Mouse (Mus musculus) MEL (cell line): Measurements from ENCODE around the gene Zfp598. TPM values are rescaled to one million over a fixed set of nuclear protein-coding genes. Genes with fewer than 3 reads are reported as not detected.
A peak's percentile ranks its signal among the peaks of the same experiment; 100 is the strongest.

Experiments used
- DNase-seq: peaks from one replicate; pipeline ENCODE4 v3.0.0; 2011; ENCODE audit warnings: low read depth, low spot score
- H3K27ac ChIP-seq: 2 replicates; pipeline ENCODE4 v1.5.1; 2012; ENCODE audit warnings: low read depth, mild to moderate bottlenecking, control low read depth, low read length, moderate library complexity; ENCODE audit not compliant: control insufficient read depth
- H3K27me3 ChIP-seq, 2 experiments: fragments of 150-350 bp in 1 of 2; sonication (generic) in 1 of 2; 2 replicates each; pipeline ENCODE4 v1.6.1; 2012; ENCODE audit warnings: low read length in 2 of 2, mild to moderate bottlenecking in 2 of 2, improper control_type of control experiment in 1 of 2, moderate library complexity in 1 of 2; ENCODE audit not compliant: insufficient read depth in 2 of 2, control insufficient read depth in 1 of 2
- H3K36me3 ChIP-seq, 2 experiments: 2 replicates each; pipeline ENCODE4 v1.6.1; 2012 to 2014; ENCODE audit warnings: low read length in 2 of 2, improper control_type of control experiment in 1 of 2, inconsistent platforms in 1 of 2, mild to moderate bottlenecking in 1 of 2; ENCODE audit not compliant: insufficient read depth in 2 of 2, control insufficient read depth in 1 of 2
- H3K4me1 ChIP-seq, 2 experiments: fragments of 150-350 bp in 1 of 2; sonication (generic) in 1 of 2; 2 replicates each; pipeline ENCODE4 v1.6.1; 2012; ENCODE audit warnings: low read length in 2 of 2, improper control_type of control experiment in 1 of 2, mild to moderate bottlenecking in 1 of 2; ENCODE audit not compliant: insufficient read depth in 2 of 2, control insufficient read depth in 1 of 2
- H3K4me3 ChIP-seq, 2 experiments: fragments of 150-350 bp in 1 of 2; sonication (generic) in 1 of 2; 2 replicates each; pipeline ENCODE4 v1.5.1; 2012; ENCODE audit warnings: low read depth in 2 of 2, low read length in 2 of 2, mild to moderate bottlenecking in 2 of 2, moderate library complexity in 2 of 2, control low read depth in 1 of 2, improper control_type of control experiment in 1 of 2; ENCODE audit not compliant: control insufficient read depth in 1 of 2, insufficient read depth in 1 of 2
- H3K79me2 ChIP-seq: 2 replicates; pipeline ENCODE4 v1.6.1; 2012; ENCODE audit warnings: mild to moderate bottlenecking, low read length, moderate library complexity; ENCODE audit not compliant: control insufficient read depth, poor library complexity, insufficient read depth
- H3K9ac ChIP-seq: 2 replicates; pipeline ENCODE4 v1.6.1; 2012; ENCODE audit warnings: low read depth, mild to moderate bottlenecking, control low read depth, low read length, moderate library complexity; ENCODE audit not compliant: control insufficient read depth, poor library complexity, severe bottlenecking
- H3K9me3 ChIP-seq: fragments of 150-350 bp; sonication (generic); replicated peaks from 2 replicates; pipeline ENCODE4 v1.6.1; 2012; ENCODE audit warnings: mild to moderate bottlenecking, low read length, improper control_type of control experiment, moderate library complexity; ENCODE audit not compliant: insufficient read depth
- KAT2A ChIP-seq: conservative IDR thresholded peaks from 2 replicates; pipeline ENCODE4 v1.6.1; 2012; ENCODE audit warnings: low read depth, low read length, improper control_type of control experiment, inconsistent platforms
- MAFK ChIP-seq: IDR thresholded peaks from 2 replicates; pipeline ENCODE4 v1.6.1; 2011; ENCODE audit warnings: low read depth, mild to moderate bottlenecking, low read length, improper control_type of control experiment, borderline replicate concordance
- MAX ChIP-seq: IDR thresholded peaks from 2 replicates; pipeline ENCODE4 v1.6.1; 2011; ENCODE audit warnings: low read length, improper control_type of control experiment
- MEF2A ChIP-seq: IDR thresholded peaks from 2 replicates; pipeline ENCODE4 v1.6.1; 2014; ENCODE audit warnings: low read depth, mild to moderate bottlenecking, inconsistent platforms, low read length, improper control_type of control experiment; ENCODE audit not compliant: poor library complexity, insufficient replicate concordance, severe bottlenecking; ENCODE audit errors: extremely low read depth
- POLR2A ChIP-seq, 2 experiments: IDR thresholded peaks; 2 replicates each; pipeline ENCODE4 v1.6.1; 2011 to 2012; ENCODE audit warnings: low read length in 2 of 2, mild to moderate bottlenecking in 2 of 2, control low read depth in 1 of 2, improper control_type of control experiment in 1 of 2, low read depth in 1 of 2, moderate library complexity in 1 of 2; ENCODE audit not compliant: control insufficient read depth in 1 of 2, insufficient read depth in 1 of 2, poor library complexity in 1 of 2
- RCOR1 ChIP-seq: IDR thresholded peaks from 2 replicates; pipeline ENCODE4 v1.6.1; 2012; ENCODE audit warnings: low read depth, mild to moderate bottlenecking, inconsistent platforms, low read length, improper control_type of control experiment
- TBP ChIP-seq: IDR thresholded peaks from 2 replicates; pipeline ENCODE4 v1.8.0; 2011; ENCODE audit warnings: low read depth, low read length, improper control_type of control experiment
- UBTF ChIP-seq: IDR thresholded peaks from 2 replicates; pipeline ENCODE4 v1.6.1; 2012; ENCODE audit warnings: low read depth, mild to moderate bottlenecking, inconsistent platforms, low read length, improper control_type of control experiment, moderate library complexity, borderline replicate concordance; ENCODE audit not compliant: insufficient read depth
- USF2 ChIP-seq, 2 experiments: IDR thresholded peaks; 2 replicates each; pipeline ENCODE4 v1.6.1; 2011 to 2012; ENCODE audit warnings: improper control_type of control experiment in 2 of 2, low read length in 2 of 2, borderline replicate concordance in 1 of 2, inconsistent platforms in 1 of 2, low read depth in 1 of 2, mild to moderate bottlenecking in 1 of 2; ENCODE audit not compliant: insufficient read depth in 1 of 2
- ZNF384 ChIP-seq: IDR thresholded peaks from 2 replicates; pipeline ENCODE4 v1.6.1; 2012; ENCODE audit warnings: low read depth, mild to moderate bottlenecking, inconsistent platforms, low read length, improper control_type of control experiment
- polyA plus RNA-seq, 2 experiments: library from polyadenylated mRNA; stranded (reverse) in 1 of 2; unstranded in 1 of 2; fragments of >175 nt in 1 of 2; fragments of >200 nt in 1 of 2; gene quantifications; 2 replicates each; pipeline versions ENCODE4 v1.2.1 to v1.2.4; 2012; ENCODE audit warnings: low replicate concordance in 2 of 2, low read depth in 1 of 2; ENCODE audit not compliant: insufficient read length in 2 of 2, insufficient read depth in 1 of 2, missing spikeins in 1 of 2
- total RNA-seq: library from RNA; depleted of rRNA; stranded (reverse); fragments of 300-350 nt; gene quantifications from 2 replicates; pipeline ENCODE4 v1.2.3, GENCODE M21; 2012

Gene Zfp598
- total and polyA plus RNA-seq, 3 experiments = 22.2 to 80.4 (median 59.0) TPM

- TF ChIP-seq MEF2A (no peak), UBTF (no peak), KAT2A (no peak; the same call in 1 of the 2 replicates)
Measured at GRCm38 (mm10) chr17:24706982-24707800, 37.7 kb downstream of the Zfp598 start, which contains the start of gene Tbl3 (continued).

GRCm38 (mm10) chr17:24707801-24708425, 38.4 kb downstream of the Zfp598 start:
- DNase-seq = peak; percentile 70
- Histone ChIP-seq H3K36me3 (peaks cover 0 to 5% of the 10 kb centered on the region in 2 experiments; a peak in 2 of 4 replicates), H3K79me2 (peaks cover 7% of the 10 kb centered on the region), H3K4me3 (peak overlapping the region; percentile 89 to 100), H3K27me3 (no peaks in the 10 kb centered on the region), H3K4me1 (peaks cover 0 to 2% of the 10 kb centered on the region in 2 experiments; a peak in 1 of 4 replicates), H3K9ac (peak overlapping the region; percentile 85), H3K9me3 (no peaks in the 10 kb centered on the region), H3K27ac (peak overlapping the region; percentile 75)
- TF ChIP-seq MAX (no peak), MEF2A (no peak), POLR2A (IDR thresholded peaks at IDR 0.05; ENCODE audit: control insufficient read depth in 1 of 2, insufficient read depth in 1 of 2, low read depth in 1 of 2, low read length in 2 of 2, poor library complexity in 1 of 2) (peak in 1 of 2 experiments; percentile 13; a peak in 1 of 4 replicates), TBP (0 out of 2 replicates have a peak, but pooled peaks have one; percentile 4), RCOR1 (no peak), USF2 (IDR thresholded peaks at IDR 0.05; ENCODE audit: borderline replicate concordance in 1 of 2, insufficient read depth in 1 of 2, low read depth in 1 of 2, low read length in 2 of 2) (no peak)

- H3K36me3 ChIP-seq = peaks cover 0 to 5% of the 10 kb centered on the region in 2 experiments; a peak in 2 of 4 replicates
- no peak overlapping the region for H3K27ac ChIP-seq
- peak overlapping the region in 1 of 2 experiments; percentile 2; a peak in 1 of 4 replicates for H3K4me3 ChIP-seq
- H3K9me3 ChIP-seq = no peaks in the 10 kb centered on the region
- peaks cover 0 to 2% of the 10 kb centered on the region in 2 experiments; a peak in 1 of 4 replicates for H3K4me1 ChIP-seq
- 0 out of 2 replicates have a peak, but pooled peaks have one; percentile 22 for TF ChIP-seq ZNF384
- TF ChIP-seq MAFK = no peak
- H3K9ac ChIP-seq = no peak overlapping the region
- peak; percentile 76 for DNase-seq
- H3K27me3 ChIP-seq = no peaks in the 10 kb centered on the region
- H3K79me2 ChIP-seq = peaks cover 7% of the 10 kb centered on the region
Measured at GRCm38 (mm10) chr17:24708646-24709045, 39.2 kb downstream of the Zfp598 start.
